Comparison of ENCODE assay signal across 8 mouse cellular contexts in genomic region chr11:116586310-116586709, GRCm38 (mm10). TPM values are rescaled to one million over a fixed set of nuclear protein-coding genes. Genes with fewer than 3 reads are reported as not detected.
A peak's percentile ranks its signal among the peaks of the same experiment; 100 is the strongest.
DNase-seq lines count a peak whose midpoint lies in the region; ATAC-seq and TF ChIP-seq lines count a peak whose summit lies in the region.

Aanat (plus strand) TSS chr11:116586432.

- no peak within 1 kb of the TSS for H3K27ac ChIP-seq in heart, embryonic 11.5 days (ENCODE audit: low read depth, low read length)
- peak within 1 kb of the TSS; percentile 58 for H3K27ac ChIP-seq in ES-Bruce4 (ENCODE audit: insufficient read depth, low read length)
- H3K27ac ChIP-seq in forebrain, embryonic 16.5 days (ENCODE audit: low read length) = no peak within 1 kb of the TSS
- H3K27ac ChIP-seq in limb, embryonic 15.5 days = no peak within 1 kb of the TSS

- TF ChIP-seq CTCF in ES-Bruce4 (IDR thresholded peaks at IDR 0.05; ENCODE audit: low read depth, low read length) = no peak

- TF ChIP-seq POLR2A in ES-Bruce4 (IDR thresholded peaks at IDR 0.05; ENCODE audit: insufficient read depth, low read length) = no peak

- no peak for ATAC-seq in heart, embryonic 11.5 days (replicated peaks; ENCODE audit: insufficient number of reproducible peaks, low FRiP score, low TSS enrichment)
- no peak for ATAC-seq in forebrain, embryonic 16.5 days
- no peak for ATAC-seq in limb, embryonic 15.5 days (ENCODE audit: insufficient number of reproducible peaks, low FRiP score, low TSS enrichment, low read depth)

- peaks cover 9% of the 10 kb centered on the region for H3K27me3 ChIP-seq in heart, embryonic 11.5 days (ENCODE audit: control insufficient read depth, insufficient read depth, low read length)
- no peaks in the 10 kb centered on the region for H3K27me3 ChIP-seq in ES-Bruce4 (ENCODE audit: control insufficient read depth, insufficient read depth, low read length, poor library complexity, severe bottlenecking)
- H3K27me3 ChIP-seq in forebrain, embryonic 16.5 days (replicated peaks; ENCODE audit: control insufficient read depth, insufficient read depth, low read length) = no peaks in the 10 kb centered on the region
- H3K27me3 ChIP-seq in limb, embryonic 15.5 days = peaks cover 3% of the 10 kb centered on the region; the same call in 1 of the 2 replicates

- H3K9me3 ChIP-seq in heart, embryonic 11.5 days (replicated peaks; ENCODE audit: control insufficient read depth, low read length) = no peaks in the 10 kb centered on the region
- H3K9me3 ChIP-seq in ES-Bruce4 (replicated peaks; ENCODE audit: control insufficient read depth, insufficient read depth, low read length, poor library complexity, severe bottlenecking) = no peaks in the 10 kb centered on the region
- H3K9me3 ChIP-seq in forebrain, embryonic 16.5 days (ENCODE audit: control insufficient read depth, low read length) = no peaks in the 10 kb centered on the region
- no peaks in the 10 kb centered on the region for H3K9me3 ChIP-seq in limb, embryonic 15.5 days

- H3K4me1 ChIP-seq in heart, embryonic 11.5 days (ENCODE audit: control insufficient read depth, insufficient read depth, low read length) = peaks cover 20% of the 10 kb centered on the region
- H3K4me1 ChIP-seq in ES-Bruce4 (ENCODE audit: control insufficient read depth, insufficient read depth, low read length) = peaks cover 8% of the 10 kb centered on the region
- peaks cover 5% of the 10 kb centered on the region for H3K4me1 ChIP-seq in forebrain, embryonic 16.5 days (replicated peaks; ENCODE audit: control insufficient read depth, insufficient read depth, low read length)
- peaks cover 16% of the 10 kb centered on the region for H3K4me1 ChIP-seq in limb, embryonic 15.5 days

- no peak within 1 kb of the TSS for H3K4me3 ChIP-seq in heart, embryonic 11.5 days (ENCODE audit: low read depth, low read length)
- peak within 1 kb of the TSS; percentile 41 for H3K4me3 ChIP-seq in ES-Bruce4 (ENCODE audit: low read depth, low read length)
- H3K4me3 ChIP-seq in forebrain, embryonic 16.5 days (replicated peaks; ENCODE audit: low read length) = peak within 1 kb of the TSS; percentile 17; the same call in 1 of the 2 replicates
- H3K4me3 ChIP-seq in limb, embryonic 15.5 days = no peak within 1 kb of the TSS

- H3K4me2 ChIP-seq in heart, embryonic 11.5 days = peak within 1 kb of the TSS; percentile 34
- H3K4me2 ChIP-seq in forebrain, embryonic 16.5 days (ENCODE audit: low read length) = peak within 1 kb of the TSS; percentile 43
- peak within 1 kb of the TSS; percentile 20; the same call in 1 of the 2 replicates for H3K4me2 ChIP-seq in limb, embryonic 15.5 days

- DNase-seq in heart, postnatal 14 days = no peak
- no peak for DNase-seq in urinary bladder, postnatal 4 days (ENCODE audit: low spot score in 2 of 2)
- no peak for DNase-seq in cerebellum, postnatal 36 days
- no peak for DNase-seq in urinary bladder, postnatal 14 days (ENCODE audit: low spot score)

- no peak within 1 kb of the TSS for H3K9ac ChIP-seq in heart, embryonic 11.5 days (ENCODE audit: low read depth, low read length)
- no peak within 1 kb of the TSS for H3K9ac ChIP-seq in ES-Bruce4 (ENCODE audit: low read depth, poor library complexity, severe bottlenecking)
- no peak within 1 kb of the TSS for H3K9ac ChIP-seq in forebrain, embryonic 16.5 days (replicated peaks; ENCODE audit: low read depth, low read length)
- no peak within 1 kb of the TSS for H3K9ac ChIP-seq in limb, embryonic 15.5 days

- no peaks in the 10 kb centered on the region for H3K36me3 ChIP-seq in heart, embryonic 11.5 days (ENCODE audit: control insufficient read depth, insufficient read depth, low read length)
- no peaks in the 10 kb centered on the region for H3K36me3 ChIP-seq in ES-Bruce4 (ENCODE audit: control insufficient read depth, insufficient read depth, low read length, poor library complexity, severe bottlenecking)
- H3K36me3 ChIP-seq in forebrain, embryonic 16.5 days (ENCODE audit: control insufficient read depth, insufficient read depth) = no peaks in the 10 kb centered on the region
- H3K36me3 ChIP-seq in limb, embryonic 15.5 days = no peaks in the 10 kb centered on the region

- WGBS in heart, embryonic 11.5 days (ENCODE audit: insufficient replicate concordance) = 65% methylated on average over 5 of the region's 5 CpGs
- WGBS in forebrain, embryonic 16.5 days = 67% methylated on average over 5 of the region's 5 CpGs
- WGBS in limb, embryonic 15.5 days = 67% methylated on average over 5 of the region's 5 CpGs

- TF ChIP-seq EP300 in ES-Bruce4 (IDR thresholded peaks at IDR 0.05; ENCODE audit: insufficient read depth, low read depth, low read length) = peak; percentile 74; the same call in 1 of the 2 replicates

- intact Hi-C loops in heart, postnatal 14 days (cut with DNase I) = loop anchor here (1.0 kb wide), 1 partner anchor 42 kb away; no protein-coding TSS in a partner anchor

RNA-seq across cellular contexts. Expression of gene Aanat, which starts in this region (rescaled TPM):
- not detected in 2 replicates for polyA plus RNA-seq in heart, embryonic 11.5 days (2014; fragmentation: Nextera tagmentation; extraction: Ambion mirVana)
- total RNA-seq in heart, postnatal 14 days (2021) = not detected
- polyA plus RNA-seq in ES-Bruce4 (2011; ENCODE audit: insufficient read depth, insufficient read length, low read depth, missing spikeins) = not detected in 2 replicates
- polyA plus RNA-seq in forebrain, embryonic 16.5 days (2015; fragmentation: Nextera tagmentation; extraction: Ambion mirVana) = 0.27 TPM in 1 of 2 replicates, not detected in the other
- polyA plus RNA-seq in limb, embryonic 15.5 days (2015; fragmentation: Nextera tagmentation; extraction: Ambion mirVana) = not detected in 2 replicates

Comparison
In these comparisons a context has a peak if more than half of its experiments do, and no peak if none do; other contexts are left out.
1. H3K4me3 ChIP-seq: peak in ES-Bruce4 (single experiment) and forebrain, embryonic 16.5 days (single experiment); none in heart, embryonic 11.5 days (single experiment) and limb, embryonic 15.5 days (single experiment).
2. Peak in every context shown above with its lines, with median percentiles within 50 percentile points of each other: H3K4me2 ChIP-seq.